Mouse (Mus musculus) small intestine, adult 2 months (tissue): ENCODE measurements at regions not wholly inside any gene's neighbourhood (a gene's known extent, or its start where the extent isn't known, plus 50 kb on each side); places are given as distances from the start of the nearest gene placed in this dataset.

Source experiments
- H3K27ac ChIP-seq: fragments of 200-500 bp; 2 replicates; pipeline ENCODE4 v1.5.1; 2012; ENCODE audit warnings: low read depth, low read length, control low read depth, inconsistent platforms; ENCODE audit not compliant: insufficient read depth
- H3K27me3 ChIP-seq: fragments of 200-500 bp; 2 replicates; pipeline ENCODE4 v1.6.1; 2012; ENCODE audit warnings: mild to moderate bottlenecking, moderate library complexity, low read length, inconsistent platforms; ENCODE audit not compliant: control insufficient read depth, insufficient read depth
- H3K36me3 ChIP-seq: fragments of 200-500 bp; 2 replicates; pipeline ENCODE4 v1.6.1; 2012; ENCODE audit warnings: mild to moderate bottlenecking, low read length, control low read depth, inconsistent platforms; ENCODE audit not compliant: control insufficient read depth, insufficient read depth
- H3K4me1 ChIP-seq: fragments of 200-500 bp; 2 replicates; pipeline ENCODE4 v1.6.1; 2012; ENCODE audit warnings: low read length, inconsistent platforms, mixed read lengths; ENCODE audit not compliant: control insufficient read depth, insufficient read depth, insufficient read length
- H3K4me3 ChIP-seq: fragments of 200-500 bp; 2 replicates; pipeline ENCODE4 v1.5.1; 2012; ENCODE audit warnings: low read depth, mild to moderate bottlenecking, control low read depth, inconsistent platforms, low read length, moderate library complexity
- CTCF ChIP-seq: fragments of 200-500 bp; IDR thresholded peaks from 2 replicates; pipeline ENCODE4 v1.5.1; 2012; ENCODE audit warnings: low read depth, mild to moderate bottlenecking, control low read depth, inconsistent platforms, low read length, moderate library complexity, mixed read lengths; ENCODE audit not compliant: insufficient replicate concordance, insufficient read length; ENCODE audit errors: extremely low read depth
- POLR2A ChIP-seq: fragments of 200-500 bp; IDR thresholded peaks from 2 replicates; pipeline ENCODE4 v1.6.1; 2012; ENCODE audit warnings: low read depth, mild to moderate bottlenecking, control low read depth, inconsistent platforms, low read length, moderate library complexity
- WGBS: fragments of 180-500 bp; shearing (Covaris S2); methylation state at CpG from one replicate; pipeline ENCODE4 v1.1.7; 2018; 5-methylcytosine and 5-hydroxymethylcytosine counted together

DNA sequence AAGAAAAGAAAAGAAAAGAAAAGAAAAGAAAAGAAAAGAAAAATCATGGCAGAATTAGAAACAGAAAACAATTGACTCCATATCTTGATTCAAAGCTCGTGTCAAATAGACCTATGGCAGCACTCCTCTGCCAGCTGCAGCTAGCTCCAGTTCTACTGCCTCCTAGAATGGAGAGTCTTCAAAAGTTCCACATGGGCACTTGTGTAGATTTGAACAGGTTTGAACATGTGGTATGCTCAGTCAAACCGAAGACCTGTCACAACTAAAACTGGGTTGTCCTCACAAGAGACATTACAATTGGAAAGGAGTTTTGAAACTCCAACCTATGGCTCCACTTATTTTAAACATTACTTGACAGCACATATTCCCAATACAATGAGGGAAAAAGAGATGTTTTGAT lies 355.6 kb upstream of the Atp2b1 start:
- Histone ChIP-seq H3K4me1 (no peaks in the 10 kb centered on the region), H3K4me3 (no peak overlapping the region), H3K36me3 (no peaks in the 10 kb centered on the region), H3K27ac (no peak overlapping the region), H3K27me3 (no peaks in the 10 kb centered on the region)
- 80% methylated on average over 2 of the region's 2 CpGs for WGBS
- TF ChIP-seq CTCF (no peak), POLR2A (no peak)

DNA sequence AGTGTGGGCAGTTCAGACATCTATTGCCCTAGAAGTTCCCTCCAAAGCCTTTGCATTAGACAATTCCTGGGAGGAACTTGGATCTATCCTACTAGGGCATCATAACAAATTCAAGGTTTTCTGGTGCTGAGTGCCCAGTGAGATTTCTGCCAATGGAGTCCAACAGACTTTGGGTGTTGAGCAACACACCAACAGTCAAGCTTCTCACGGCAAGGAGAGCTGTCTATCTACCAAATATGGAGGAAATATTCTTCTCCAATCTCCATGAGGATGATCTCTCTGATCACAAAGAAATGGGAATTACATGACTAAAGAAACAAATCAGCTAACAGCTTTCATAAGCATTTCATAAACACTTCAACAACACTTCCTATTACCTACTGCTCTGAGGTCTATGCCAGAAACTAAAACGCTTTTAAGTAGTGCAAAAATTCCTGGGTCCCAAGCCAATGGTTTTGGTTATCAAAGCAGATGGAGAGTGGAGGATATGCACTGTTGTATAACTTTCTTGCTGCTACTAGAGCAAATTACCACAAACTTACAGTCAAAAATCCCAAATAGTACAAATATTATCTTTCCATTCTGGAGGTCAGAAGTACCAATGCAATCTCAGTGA lies 351.8 kb upstream of the Atp2b1 start:
- Histone ChIP-seq H3K27me3 (no peaks in the 10 kb centered on the region), H3K27ac (no peak overlapping the region), H3K4me3 (no peak overlapping the region), H3K4me1 (no peaks in the 10 kb centered on the region), H3K36me3 (no peaks in the 10 kb centered on the region)
- WGBS = 75% methylated on average over 2 of the region's 2 CpGs
- TF ChIP-seq CTCF = no peak
- TF ChIP-seq POLR2A = no peak

DNA sequence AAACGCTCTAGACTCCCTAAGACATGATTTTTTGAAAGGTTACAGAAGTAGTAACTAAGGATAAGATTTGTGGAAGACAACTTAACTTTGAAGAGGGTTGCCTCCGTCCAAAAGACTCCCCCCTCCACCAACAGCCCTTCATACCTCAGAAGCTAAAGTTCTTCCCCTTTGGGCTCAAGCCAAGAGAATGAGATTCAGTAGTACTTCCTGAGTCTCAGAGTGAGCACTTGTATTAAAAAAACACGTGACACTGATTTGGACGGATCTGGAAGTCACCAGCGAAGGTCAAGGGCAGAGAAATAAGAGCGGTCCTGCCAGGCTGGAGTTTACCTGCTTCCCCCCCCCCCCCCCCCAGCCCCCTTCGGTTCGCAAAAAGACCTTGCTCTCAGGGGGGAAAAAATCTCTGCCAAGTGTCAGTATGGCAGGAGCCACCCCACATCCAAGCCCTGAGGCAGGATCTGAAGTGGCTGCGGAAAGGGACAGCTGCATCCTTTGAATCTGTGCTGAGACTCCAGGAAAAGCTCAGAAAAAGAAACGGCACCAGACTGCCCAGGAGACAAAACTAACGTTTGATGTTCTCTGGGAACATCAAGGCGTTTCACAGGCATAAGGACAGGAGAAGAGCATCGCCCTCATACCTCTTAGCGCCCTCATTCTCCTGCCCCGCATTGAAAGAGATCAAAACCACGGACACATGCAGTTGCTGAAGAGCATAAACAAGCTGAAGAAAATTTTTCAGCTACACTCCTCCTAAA lies 341.2 kb upstream of the Atp2b1 start:
- WGBS = 58% methylated on average over 16 of the region's 16 CpGs
- no peak overlapping the region for H3K4me3 ChIP-seq
- no peaks in the 10 kb centered on the region for H3K4me1 ChIP-seq
- H3K36me3 ChIP-seq = no peaks in the 10 kb centered on the region
- H3K27ac ChIP-seq = no peak overlapping the region
- no peak for TF ChIP-seq POLR2A
- TF ChIP-seq CTCF = no peak
- H3K27me3 ChIP-seq = no peaks in the 10 kb centered on the region

DNA sequence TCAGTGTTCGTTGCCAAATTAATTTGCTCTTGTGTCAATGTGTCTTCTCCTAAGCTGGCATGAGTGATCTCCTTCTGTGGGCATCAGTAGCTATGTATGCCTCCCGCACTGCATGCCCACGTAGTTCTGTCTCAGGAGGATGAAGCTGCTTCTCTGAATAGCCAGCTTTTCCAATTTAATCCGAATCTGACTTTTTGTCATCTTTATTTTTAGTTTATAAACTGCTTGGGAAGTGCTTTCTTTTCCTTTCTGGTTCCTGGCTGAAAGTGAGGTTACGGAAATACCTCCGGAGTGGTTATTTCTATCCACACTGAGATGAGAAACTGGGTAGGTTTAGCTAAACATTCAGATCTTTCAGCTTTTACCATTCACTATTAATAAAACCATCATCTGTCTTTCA lies 337.2 kb upstream of the Atp2b1 start:
- Histone ChIP-seq H3K4me3 (no peak overlapping the region), H3K27me3 (no peaks in the 10 kb centered on the region), H3K4me1 (no peaks in the 10 kb centered on the region), H3K27ac (no peak overlapping the region), H3K36me3 (no peaks in the 10 kb centered on the region)
- TF ChIP-seq POLR2A = no peak
- TF ChIP-seq CTCF = no peak
- WGBS = 77% methylated on average over 6 of the region's 6 CpGs

DNA sequence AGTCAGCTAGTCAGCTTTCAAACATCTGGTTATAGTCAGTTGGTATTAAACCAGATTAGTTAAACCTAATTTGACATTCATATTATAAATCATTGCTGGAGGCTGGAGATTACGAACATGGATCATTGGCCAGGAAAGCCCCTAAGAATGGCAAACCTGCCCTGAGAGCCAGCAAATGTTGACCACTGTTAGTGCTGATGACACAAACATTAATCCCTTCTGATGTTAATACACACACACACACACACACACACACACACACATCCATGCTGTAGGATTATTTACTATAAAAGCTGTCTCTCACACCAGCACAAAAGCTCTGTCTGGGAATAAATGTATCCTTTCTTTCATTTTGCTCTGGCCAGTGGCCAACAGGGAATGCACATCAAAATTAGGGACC lies 329.4 kb upstream of the Atp2b1 start:
- H3K36me3 ChIP-seq = no peaks in the 10 kb centered on the region
- H3K27ac ChIP-seq = no peak overlapping the region
- no peak overlapping the region for H3K4me3 ChIP-seq
- H3K27me3 ChIP-seq = no peaks in the 10 kb centered on the region
- H3K4me1 ChIP-seq = no peaks in the 10 kb centered on the region
- TF ChIP-seq POLR2A = no peak
- TF ChIP-seq CTCF = no peak
- WGBS = 93% methylated on average over 1 of the region's 1 CpGs

DNA sequence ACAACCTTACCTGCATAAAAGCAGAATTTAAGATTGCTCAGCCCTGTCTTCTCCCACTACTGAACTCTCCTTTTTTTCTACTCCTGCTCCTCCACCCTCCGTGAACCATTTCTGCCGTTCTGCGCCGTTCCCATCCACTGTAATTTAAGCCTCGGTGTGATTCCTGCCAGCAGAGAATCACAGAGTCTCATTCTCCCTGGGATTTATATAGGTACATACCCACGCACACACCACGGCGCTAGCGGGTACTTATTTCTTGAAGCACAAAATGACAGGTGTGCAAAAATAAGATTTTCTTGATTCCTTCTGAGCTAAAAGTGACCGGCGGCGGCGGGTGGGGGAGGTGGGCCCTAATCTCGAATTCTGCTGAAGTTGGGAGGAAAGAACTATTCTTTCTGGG lies 324.5 kb upstream of the Atp2b1 start:
- 95% methylated on average over 14 of the region's 14 CpGs for WGBS
- no peaks in the 10 kb centered on the region for H3K27me3 ChIP-seq
- TF ChIP-seq POLR2A = no peak
- no peak for TF ChIP-seq CTCF
- peaks cover 2% of the 10 kb centered on the region for H3K4me1 ChIP-seq
- no peak overlapping the region for H3K27ac ChIP-seq
- no peak overlapping the region for H3K4me3 ChIP-seq
- no peaks in the 10 kb centered on the region for H3K36me3 ChIP-seq

DNA sequence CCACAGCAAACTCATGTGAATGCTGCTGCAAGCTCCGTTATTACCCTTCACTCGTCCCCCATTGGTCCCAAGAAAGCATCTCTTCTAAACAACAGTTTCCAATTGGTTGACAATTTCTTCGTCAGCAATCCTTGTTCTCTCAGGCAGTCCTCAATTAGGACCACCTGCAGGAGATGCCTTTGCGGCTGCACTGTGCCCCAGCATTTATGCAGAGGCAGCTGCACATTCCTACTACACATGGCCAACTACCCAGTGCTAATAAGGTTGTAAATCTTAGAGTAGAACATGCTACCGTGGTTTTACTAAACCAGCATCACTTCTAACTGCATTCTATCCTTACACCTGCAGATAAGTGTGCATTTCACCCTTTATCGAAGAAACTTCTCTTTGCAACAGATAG lies 322.1 kb upstream of the Atp2b1 start:
- peaks cover 2% of the 10 kb centered on the region for H3K4me1 ChIP-seq
- no peak overlapping the region for H3K4me3 ChIP-seq
- TF ChIP-seq CTCF = no peak
- TF ChIP-seq POLR2A = no peak
- 85% methylated on average over 6 of the region's 6 CpGs for WGBS
- H3K36me3 ChIP-seq = no peaks in the 10 kb centered on the region
- H3K27me3 ChIP-seq = no peaks in the 10 kb centered on the region
- no peak overlapping the region for H3K27ac ChIP-seq

DNA sequence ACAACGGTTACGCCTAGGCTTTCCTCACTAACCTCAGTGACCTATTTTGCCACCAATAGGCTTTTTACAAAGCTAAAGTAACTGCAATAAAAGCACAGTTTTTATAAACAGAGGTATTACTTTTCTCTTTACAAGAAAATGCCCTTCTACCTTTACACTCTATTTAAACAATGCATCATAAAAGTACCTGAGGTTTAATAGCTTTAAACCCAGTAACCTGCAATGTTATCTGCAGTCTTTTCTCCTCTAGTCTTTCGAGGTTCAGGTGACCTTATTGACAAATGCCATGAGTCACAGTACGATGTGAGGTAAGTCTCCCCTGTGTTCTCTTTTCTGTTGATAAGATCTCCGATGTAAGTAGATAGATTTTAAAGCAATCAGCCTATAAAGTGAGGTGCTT lies 320.3 kb upstream of the Atp2b1 start:
- TF ChIP-seq POLR2A = no peak
- TF ChIP-seq CTCF = no peak
- Histone ChIP-seq H3K4me1 (peaks cover 2% of the 10 kb centered on the region), H3K4me3 (no peak overlapping the region), H3K36me3 (no peaks in the 10 kb centered on the region), H3K27me3 (no peaks in the 10 kb centered on the region), H3K27ac (no peak overlapping the region)
- WGBS = 24% methylated on average over 5 of the region's 5 CpGs
